ENCODE assay signal across 9 mouse cellular contexts in the genomic region with DNA sequence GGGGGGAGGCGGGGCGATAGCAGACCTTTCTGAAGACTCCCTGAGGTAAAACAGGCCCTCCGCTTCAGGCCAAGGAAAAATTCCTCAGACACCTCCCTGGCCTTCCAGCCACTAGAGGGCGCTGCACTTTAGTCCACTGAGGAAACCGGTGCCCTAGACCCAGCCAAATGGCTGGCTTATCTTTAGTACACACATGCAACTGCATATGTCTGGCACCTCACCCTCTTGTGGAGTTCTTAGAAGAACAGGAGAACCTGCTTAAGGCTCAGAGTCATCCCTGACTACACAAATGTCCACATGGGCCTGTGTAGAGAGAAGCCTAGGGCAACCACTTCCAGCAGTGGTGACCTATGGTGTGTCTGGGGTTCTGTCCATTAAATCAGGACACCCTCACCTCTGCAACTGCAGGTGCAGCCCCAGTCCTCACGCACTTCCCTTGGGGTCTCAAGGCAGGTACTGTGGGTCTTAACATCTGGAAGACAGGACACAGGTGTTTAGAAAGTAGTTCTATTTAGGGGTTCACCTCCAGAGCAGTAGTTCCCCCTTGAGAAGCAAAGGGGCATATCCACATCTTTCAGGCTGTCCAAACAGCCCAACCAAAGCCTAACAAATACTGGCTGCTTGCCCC. TPM values are rescaled to one million over a fixed set of nuclear protein-coding genes. Genes with fewer than 3 reads are reported as not detected.
A peak's percentile ranks its signal among the peaks of the same experiment; 100 is the strongest.
DNase-seq lines count a peak whose midpoint lies in the region; ATAC-seq and TF ChIP-seq lines count a peak whose summit lies in the region.
"Had no signal": no experiment of that assay in that cellular context is flagged by ENCODE, and none has a peak within 500 bp of the region (broad histone marks: within the 10 kb centered on the region; RNA-seq: fewer than 3 reads in every experiment).

No protein-coding gene starts in this region.

- peak; percentile 98 for DNase-seq in midbrain, embryonic 11.5 days (ENCODE audit: low spot score, missing footprints)
- peak; percentile 83 for DNase-seq in cerebellum, adult 8-10 months
- DNase-seq in frontal cortex, postnatal 36 days (ENCODE audit: low spot score in 2 of 2): peak; percentile 80 to 84
- DNase-seq in left cerebral cortex, postnatal 4 days: peak; percentile 87

- no peaks in the 10 kb centered on the region for H3K9me3 ChIP-seq in midbrain, embryonic 11.5 days (ENCODE audit: control insufficient read depth, low read length)
- H3K9me3 ChIP-seq in midbrain, embryonic 15.5 days: no peaks in the 10 kb centered on the region
- no peaks in the 10 kb centered on the region for H3K9me3 ChIP-seq in intestine, postnatal 0 days (ENCODE audit: control insufficient read depth)
- no peaks in the 10 kb centered on the region for H3K9me3 ChIP-seq in stomach, embryonic 15.5 days
- H3K9me3 ChIP-seq: embryonic facial prominence, embryonic 13.5 days had no signal

- peaks cover 14% of the 10 kb centered on the region for H3K79me2 ChIP-seq in myocyte (ENCODE audit: control insufficient read depth, insufficient read depth)

- H3ac ChIP-seq in myocyte (ENCODE audit: control insufficient read depth, insufficient read length): no peak overlapping the region

- H3K27ac ChIP-seq in midbrain, embryonic 11.5 days (ENCODE audit: low read depth, low read length): no peak overlapping the region
- H3K27ac ChIP-seq in midbrain, embryonic 15.5 days: no peak overlapping the region
- no peak overlapping the region for H3K27ac ChIP-seq in intestine, postnatal 0 days (ENCODE audit: low read depth, low read length)
- H3K27ac ChIP-seq in stomach, embryonic 15.5 days: peak overlapping the region; percentile 40; the same call in 1 of the 2 replicates
- H3K27ac ChIP-seq: embryonic facial prominence, embryonic 13.5 days had no signal

- H3K36me3 ChIP-seq in midbrain, embryonic 11.5 days (ENCODE audit: control insufficient read depth, insufficient read depth, low read length): peaks cover 21% of the 10 kb centered on the region
- H3K36me3 ChIP-seq in midbrain, embryonic 15.5 days (replicated peaks): peaks cover 22% of the 10 kb centered on the region
- peaks cover 38% of the 10 kb centered on the region for H3K36me3 ChIP-seq in intestine, postnatal 0 days (ENCODE audit: control insufficient read depth, insufficient read depth)
- peaks cover 18% of the 10 kb centered on the region for H3K36me3 ChIP-seq in myocyte (ENCODE audit: control insufficient read depth, insufficient read depth)
- peaks cover 33% of the 10 kb centered on the region for H3K36me3 ChIP-seq in stomach, embryonic 15.5 days

- H3K27me3 ChIP-seq in midbrain, embryonic 11.5 days (ENCODE audit: control insufficient read depth, insufficient read depth, low read length): peaks cover 27% of the 10 kb centered on the region
- peaks cover 22% of the 10 kb centered on the region for H3K27me3 ChIP-seq in midbrain, embryonic 15.5 days (replicated peaks)
- H3K27me3 ChIP-seq in intestine, postnatal 0 days (replicated peaks; ENCODE audit: control insufficient read depth, insufficient read depth, low read length): peaks cover 19% of the 10 kb centered on the region
- H3K27me3 ChIP-seq in myocyte (ENCODE audit: control insufficient read depth, insufficient read depth, insufficient read length): peaks cover 20% of the 10 kb centered on the region
- peaks cover 31% of the 10 kb centered on the region for H3K27me3 ChIP-seq in stomach, embryonic 15.5 days (replicated peaks)

- H3K4me3 ChIP-seq in midbrain, embryonic 11.5 days (ENCODE audit: low read depth, low read length): no peak overlapping the region
- no peak overlapping the region for H3K4me3 ChIP-seq in midbrain, embryonic 15.5 days
- H3K4me3 ChIP-seq in intestine, postnatal 0 days (ENCODE audit: low read depth, low read length): no peak overlapping the region
- H3K4me3 ChIP-seq in myocyte: no peak overlapping the region
- H3K4me3 ChIP-seq in stomach, embryonic 15.5 days (replicated peaks): no peak overlapping the region
- H3K4me3 ChIP-seq: embryonic facial prominence, embryonic 13.5 days had no signal

- peak; percentile 41 for ATAC-seq in midbrain, embryonic 11.5 days (ENCODE audit: low FRiP score)
- ATAC-seq in midbrain, embryonic 15.5 days (replicated peaks): no peak
- ATAC-seq in intestine, postnatal 0 days: peak; percentile 42
- ATAC-seq in stomach, embryonic 15.5 days (ENCODE audit: insufficient read depth, low FRiP score, low read depth): peak; percentile 72

- H3K4me2 ChIP-seq in midbrain, embryonic 11.5 days: no peak overlapping the region
- no peak overlapping the region for H3K4me2 ChIP-seq in midbrain, embryonic 15.5 days
- no peak overlapping the region for H3K4me2 ChIP-seq in intestine, postnatal 0 days (replicated peaks; ENCODE audit: low read depth)
- no peak overlapping the region for H3K4me2 ChIP-seq in myocyte (ENCODE audit: low read depth)
- no peak overlapping the region for H3K4me2 ChIP-seq in stomach, embryonic 15.5 days
- H3K4me2 ChIP-seq: embryonic facial prominence, embryonic 13.5 days had no signal

- peak; percentile 83 for TF ChIP-seq CTCF in intestine, postnatal 0 days (IDR thresholded peaks at IDR 0.05; ENCODE audit: low read depth)

- H3K9ac ChIP-seq in midbrain, embryonic 11.5 days (ENCODE audit: low read length): no peak overlapping the region
- H3K9ac ChIP-seq in midbrain, embryonic 15.5 days: no peak overlapping the region
- no peak overlapping the region for H3K9ac ChIP-seq in intestine, postnatal 0 days (ENCODE audit: low read depth, low read length)
- H3K9ac ChIP-seq in stomach, embryonic 15.5 days: no peak overlapping the region
- H3K9ac ChIP-seq: embryonic facial prominence, embryonic 13.5 days had no signal

- no peak for TF ChIP-seq POLR2A in myocyte (IDR thresholded peaks at IDR 0.05; ENCODE audit: insufficient read length, low read depth)

- intact Hi-C loops in left cerebral cortex, postnatal 4 days (cut with DNase I): no loop called here

- H3K4me1 ChIP-seq in midbrain, embryonic 11.5 days (ENCODE audit: control insufficient read depth, insufficient read depth, low read length): peaks cover 12% of the 10 kb centered on the region
- peaks cover 17% of the 10 kb centered on the region for H3K4me1 ChIP-seq in midbrain, embryonic 15.5 days
- peaks cover under 1% of the 10 kb centered on the region; the same call in 1 of the 2 replicates for H3K4me1 ChIP-seq in intestine, postnatal 0 days (replicated peaks; ENCODE audit: control insufficient read depth, insufficient read depth, low read length)
- H3K4me1 ChIP-seq in stomach, embryonic 15.5 days: peaks cover 29% of the 10 kb centered on the region

- WGBS in midbrain, embryonic 11.5 days: 10% methylated on average over 4 of the region's 6 CpGs
- WGBS in midbrain, embryonic 15.5 days: 17% methylated on average over 4 of the region's 6 CpGs
- 9% methylated on average over 6 of the region's 6 CpGs for WGBS in intestine, postnatal 0 days
- 16% methylated on average over 4 of the region's 6 CpGs for WGBS in stomach, embryonic 15.5 days

TF ChIP-seq in myocyte, 11 proteins besides CTCF, POLR2A, EP300 and RAD21 (continues in another document):
- TF ChIP-seq TCF3 (IDR thresholded peaks at IDR 0.05; ENCODE audit: insufficient read length, low read depth) (no peak), TCF12 (IDR thresholded peaks at IDR 0.05; ENCODE audit: insufficient read depth, poor library complexity, severe bottlenecking) (no peak), E2F4 (IDR thresholded peaks at IDR 0.05; ENCODE audit: insufficient read depth) (no peak)

RNA-seq across cellular contexts. Expression of gene Hcn2, which starts 3.8 kb away (rescaled TPM):
- 0.22 TPM in 2 replicates for polyA plus RNA-seq in midbrain, embryonic 11.5 days (2014; fragmentation: Nextera tagmentation; extraction: Ambion mirVana)
- 1.3 and 1.7 TPM in 2 replicates for polyA plus RNA-seq in midbrain, embryonic 15.5 days (2015; fragmentation: Nextera tagmentation; extraction: Ambion mirVana)
- polyA plus RNA-seq in intestine, postnatal 0 days (2015; fragmentation: Nextera tagmentation; extraction: Ambion mirVana): 0.38 and 0.43 TPM in 2 replicates
- total RNA-seq in left cerebral cortex, postnatal 4 days (2021): 10 to 100 TPM; 47.4 to 53.8 TPM
- polyA plus RNA-seq in myocyte (2012; fragmentation: generic; extraction: Trizol): 0.35 TPM
- 0.08 and 0.14 TPM in 2 replicates for polyA plus RNA-seq in stomach, embryonic 15.5 days (2015; fragmentation: Nextera tagmentation; extraction: Ambion mirVana)

RNA-seq across cellular contexts. Expression of gene Bsg, which starts 8.3 kb away (rescaled TPM):
- 576 and 580 TPM in 2 replicates for polyA plus RNA-seq in midbrain, embryonic 11.5 days (2014; fragmentation: Nextera tagmentation; extraction: Ambion mirVana)
- polyA plus RNA-seq in midbrain, embryonic 15.5 days (2015; fragmentation: Nextera tagmentation; extraction: Ambion mirVana): 819 and 876 TPM in 2 replicates
- polyA plus RNA-seq in intestine, postnatal 0 days (2015; fragmentation: Nextera tagmentation; extraction: Ambion mirVana): 888 and 937 TPM in 2 replicates
- total RNA-seq in left cerebral cortex, postnatal 4 days (2021): 100 to 1,000 TPM; 486 to 495 TPM
- 1,268 TPM for polyA plus RNA-seq in myocyte (2012; fragmentation: generic; extraction: Trizol)
- 1,050 and 1,128 TPM in 2 replicates for polyA plus RNA-seq in stomach, embryonic 15.5 days (2015; fragmentation: Nextera tagmentation; extraction: Ambion mirVana)

RNA-seq across cellular contexts. Expression of gene Gzmm, which starts 23.8 kb away (rescaled TPM):
- polyA plus RNA-seq in midbrain, embryonic 11.5 days (2014; fragmentation: Nextera tagmentation; extraction: Ambion mirVana): 0.27 and 0.58 TPM in 2 replicates
- 1.7 and 2.2 TPM in 2 replicates for polyA plus RNA-seq in midbrain, embryonic 15.5 days (2015; fragmentation: Nextera tagmentation; extraction: Ambion mirVana)
- 0.16 and 0.26 TPM in 2 replicates for polyA plus RNA-seq in intestine, postnatal 0 days (2015; fragmentation: Nextera tagmentation; extraction: Ambion mirVana)
- total RNA-seq in left cerebral cortex, postnatal 4 days (2021): 1 to 10 TPM; 2.6 to 3.3 TPM
- polyA plus RNA-seq in myocyte (2012; fragmentation: generic; extraction: Trizol): 0.71 TPM
- 0.40 and 0.57 TPM in 2 replicates for polyA plus RNA-seq in stomach, embryonic 15.5 days (2015; fragmentation: Nextera tagmentation; extraction: Ambion mirVana)

RNA-seq across cellular contexts. Expression of gene Cdc34, which starts 30.6 kb away (rescaled TPM):
- polyA plus RNA-seq in midbrain, embryonic 11.5 days (2014; fragmentation: Nextera tagmentation; extraction: Ambion mirVana): 149 and 178 TPM in 2 replicates
- polyA plus RNA-seq in midbrain, embryonic 15.5 days (2015; fragmentation: Nextera tagmentation; extraction: Ambion mirVana): 88.8 and 91.6 TPM in 2 replicates
- polyA plus RNA-seq in intestine, postnatal 0 days (2015; fragmentation: Nextera tagmentation; extraction: Ambion mirVana): 88.0 and 89.6 TPM in 2 replicates
- total RNA-seq in left cerebral cortex, postnatal 4 days (2021): 10 to 100 TPM; 59.6 to 61.5 TPM
- 299 TPM for polyA plus RNA-seq in myocyte (2012; fragmentation: generic; extraction: Trizol)
- polyA plus RNA-seq in stomach, embryonic 15.5 days (2015; fragmentation: Nextera tagmentation; extraction: Ambion mirVana): 107 and 108 TPM in 2 replicates

RNA-seq across cellular contexts. Expression of gene Polrmt, which starts 33.8 kb away (rescaled TPM):
- 28.5 and 31.2 TPM in 2 replicates for polyA plus RNA-seq in midbrain, embryonic 11.5 days (2014; fragmentation: Nextera tagmentation; extraction: Ambion mirVana)
- 48.3 and 50.6 TPM in 2 replicates for polyA plus RNA-seq in midbrain, embryonic 15.5 days (2015; fragmentation: Nextera tagmentation; extraction: Ambion mirVana)
- polyA plus RNA-seq in intestine, postnatal 0 days (2015; fragmentation: Nextera tagmentation; extraction: Ambion mirVana): 18.7 and 20.1 TPM in 2 replicates
- 10 to 100 TPM; 44.8 to 51.8 TPM for total RNA-seq in left cerebral cortex, postnatal 4 days (2021)
- 82.3 TPM for polyA plus RNA-seq in myocyte (2012; fragmentation: generic; extraction: Trizol)
- 33.9 and 38.7 TPM in 2 replicates for polyA plus RNA-seq in stomach, embryonic 15.5 days (2015; fragmentation: Nextera tagmentation; extraction: Ambion mirVana)
